Mouse (Mus musculus): ENCODE results near the gene 3110009E18Rik.

DNA sequence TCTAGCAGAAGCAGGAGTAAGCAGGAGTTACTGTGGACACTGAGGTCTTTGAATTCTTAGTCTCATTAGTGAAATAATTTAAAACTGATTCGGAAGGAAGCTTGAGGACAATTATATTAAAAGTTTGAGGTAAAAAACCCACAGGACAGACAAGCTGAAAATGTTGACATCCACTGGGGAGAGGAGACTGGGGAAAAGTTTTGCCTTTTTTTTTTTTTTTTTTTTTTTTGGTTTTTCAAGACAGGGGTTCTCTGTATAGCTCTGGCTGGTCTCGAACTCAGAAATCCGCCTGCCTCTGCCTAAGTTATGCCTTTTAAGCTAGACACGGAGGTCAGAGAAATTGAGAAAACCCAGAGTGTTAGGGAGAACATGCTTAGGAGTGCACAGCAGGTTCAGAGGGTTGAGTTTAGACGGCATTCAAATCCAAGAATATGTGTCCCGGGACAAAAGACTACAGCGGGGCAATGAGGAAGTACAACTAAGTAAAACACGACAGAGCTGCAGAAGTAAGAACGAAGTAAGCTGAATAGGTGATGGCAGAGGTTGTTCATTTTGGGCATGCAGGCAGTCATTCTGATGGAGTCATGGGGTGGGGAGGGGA, 1.0 kb downstream of the 3110009E18Rik start:
- TF ChIP-seq CTCF (IDR thresholded peaks at IDR 0.05; ENCODE audit: extremely low read depth, insufficient read depth, low read length): no peak
- no peak for TF ChIP-seq POLR2A (IDR thresholded peaks at IDR 0.05; ENCODE audit: extremely low read depth, insufficient read depth, low read length)

Measured in cortical plate, adult 2 months (tissue).